Mouse (Mus musculus) ES-Bruce4 (cell line): Measurements from ENCODE around the gene Il5.

Experiments
- CTCF ChIP-seq: IDR thresholded peaks from one replicate; pipeline ENCODE4 v1.8.1; 2011; ENCODE audit warnings: low read depth, low read length
- POLR2A ChIP-seq: IDR thresholded peaks from one replicate; pipeline ENCODE4 v1.8.1; 2011; ENCODE audit warnings: low read length; ENCODE audit not compliant: insufficient read depth

- TF ChIP-seq CTCF (no peak), POLR2A (no peak)
Measured at GRCm38 (mm10) chr11:53731457-53731856, 10.9 kb downstream of the Il5 start.
